8 mouse cellular contexts compared by ENCODE assay signal in the genomic region with DNA sequence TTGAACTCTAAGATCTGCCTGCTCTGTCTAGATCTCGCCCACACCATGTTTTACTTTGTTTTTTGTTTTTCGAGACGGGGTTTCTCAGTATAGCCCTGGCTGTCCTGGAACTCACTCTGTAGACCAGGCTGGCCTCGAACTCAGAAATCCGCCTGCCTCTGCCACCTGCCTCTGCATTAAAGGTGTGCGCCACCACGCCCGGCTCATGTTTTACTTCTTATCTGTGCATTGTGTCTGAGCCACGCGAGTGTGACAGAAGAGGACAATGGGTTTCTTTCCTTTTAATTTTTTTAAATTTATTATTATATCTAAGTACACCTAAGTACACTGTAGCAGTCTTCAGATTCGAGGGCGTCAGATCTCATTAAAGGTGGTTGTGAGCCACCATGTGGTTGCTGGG. TPM values are rescaled to one million over a fixed set of nuclear protein-coding genes. Genes with fewer than 3 reads are reported as not detected.
DNase-seq lines count a peak whose midpoint lies in the region; ATAC-seq and TF ChIP-seq lines count a peak whose summit lies in the region.

No protein-coding gene starts in this region.

- peak overlapping the region; percentile 90 for H3K4me3 ChIP-seq in liver, adult 2 months (ENCODE audit: insufficient read depth, low read depth, low read length)
- peak overlapping the region; percentile 75 for H3K4me3 ChIP-seq in embryonic facial prominence, embryonic 14.5 days (ENCODE audit: low read depth, low read length)
- H3K4me3 ChIP-seq in intestine, embryonic 16.5 days (ENCODE audit: low read length), result peak overlapping the region; percentile 84
- H3K4me3 ChIP-seq in neural tube, embryonic 14.5 days (ENCODE audit: low read depth, low read length), result peak overlapping the region; percentile 74

- no peak for DNase-seq in liver, adult 2 months (ENCODE audit: extremely low read depth, low read depth, low spot score)
- DNase-seq in liver, result no peak
- DNase-seq in embryonic facial prominence, embryonic 14.5 days (ENCODE audit: low spot score), result no peak
- DNase-seq in cerebellum, postnatal 36 days, result no peak
- no peak for DNase-seq in gastrocnemius, postnatal 4 days (ENCODE audit: low spot score in 2 of 2)
- no peak for DNase-seq in frontal cortex, postnatal 25 days (ENCODE audit: low spot score in 2 of 2)

- no peak for TF ChIP-seq POLR2A in liver, adult 2 months (IDR thresholded peaks at IDR 0.05; ENCODE audit: extremely low read depth, insufficient read depth, low read length)

- H3K4me2 ChIP-seq in embryonic facial prominence, embryonic 14.5 days (ENCODE audit: low read depth, low read length), result peak overlapping the region; percentile 69
- peak overlapping the region; percentile 65 for H3K4me2 ChIP-seq in intestine, embryonic 16.5 days (ENCODE audit: low read depth, low read length)
- H3K4me2 ChIP-seq in neural tube, embryonic 14.5 days (ENCODE audit: low read depth, low read length), result peak overlapping the region; percentile 54

- WGBS in liver, adult 2 months, result 34% methylated on average over 12 of the region's 12 CpGs
- WGBS in embryonic facial prominence, embryonic 14.5 days, result 43% methylated on average over 12 of the region's 12 CpGs
- 40% methylated on average over 12 of the region's 12 CpGs for WGBS in intestine, embryonic 16.5 days
- 47% methylated on average over 12 of the region's 12 CpGs for WGBS in neural tube, embryonic 14.5 days

- H3K4me1 ChIP-seq in liver, adult 2 months (ENCODE audit: control insufficient read depth, insufficient read depth, low read length), result peaks cover 22% of the 10 kb centered on the region
- H3K4me1 ChIP-seq in embryonic facial prominence, embryonic 14.5 days (ENCODE audit: control insufficient read depth, insufficient read depth, low read length), result peaks cover 15% of the 10 kb centered on the region
- H3K4me1 ChIP-seq in intestine, embryonic 16.5 days (ENCODE audit: control insufficient read depth, insufficient read depth, low read length), result peaks cover 16% of the 10 kb centered on the region
- H3K4me1 ChIP-seq in neural tube, embryonic 14.5 days (ENCODE audit: control insufficient read depth, insufficient read depth, low read length), result peaks cover 19% of the 10 kb centered on the region

- peak overlapping the region; percentile 63 for H3K9ac ChIP-seq in liver, adult 2 months (ENCODE audit: low read depth, low read length)
- peak overlapping the region; percentile 83 for H3K9ac ChIP-seq in embryonic facial prominence, embryonic 14.5 days (ENCODE audit: low read depth, low read length)
- peak overlapping the region; percentile 92 for H3K9ac ChIP-seq in intestine, embryonic 16.5 days (ENCODE audit: low read depth, low read length)
- H3K9ac ChIP-seq in neural tube, embryonic 14.5 days (replicated peaks; ENCODE audit: low read depth, low read length), result peak overlapping the region; percentile 82

- no peaks in the 10 kb centered on the region for H3K36me3 ChIP-seq in liver, adult 2 months (ENCODE audit: control insufficient read depth, insufficient read depth, low read length)
- no peaks in the 10 kb centered on the region for H3K36me3 ChIP-seq in embryonic facial prominence, embryonic 14.5 days (ENCODE audit: control insufficient read depth, insufficient read depth, low read length)
- H3K36me3 ChIP-seq in intestine, embryonic 16.5 days (ENCODE audit: control insufficient read depth, insufficient read depth, low read length), result no peaks in the 10 kb centered on the region; the same call in 1 of the 2 replicates
- H3K36me3 ChIP-seq in neural tube, embryonic 14.5 days (ENCODE audit: control insufficient read depth, insufficient read depth, low read length), result no peaks in the 10 kb centered on the region

- no peaks in the 10 kb centered on the region for H3K27me3 ChIP-seq in liver, adult 2 months (ENCODE audit: control insufficient read depth, insufficient read depth, low read length)
- H3K27me3 ChIP-seq in embryonic facial prominence, embryonic 14.5 days (replicated peaks; ENCODE audit: control insufficient read depth, insufficient read depth, low read length), result no peaks in the 10 kb centered on the region
- no peaks in the 10 kb centered on the region for H3K27me3 ChIP-seq in intestine, embryonic 16.5 days (replicated peaks; ENCODE audit: control insufficient read depth, insufficient read depth, low read length)
- H3K27me3 ChIP-seq in neural tube, embryonic 14.5 days (ENCODE audit: control insufficient read depth, insufficient read depth, low read length), result no peaks in the 10 kb centered on the region

- H3K9me3 ChIP-seq in embryonic facial prominence, embryonic 14.5 days (ENCODE audit: control insufficient read depth, low read length), result no peaks in the 10 kb centered on the region
- no peaks in the 10 kb centered on the region for H3K9me3 ChIP-seq in intestine, embryonic 16.5 days (ENCODE audit: control insufficient read depth, low read length)
- no peaks in the 10 kb centered on the region for H3K9me3 ChIP-seq in neural tube, embryonic 14.5 days (ENCODE audit: control insufficient read depth, low read length)

- peaks cover 26% of the 10 kb centered on the region for H3K79me2 ChIP-seq in liver, adult 2 months (ENCODE audit: control insufficient read depth, insufficient read depth, low read length)

- no peak for TF ChIP-seq CTCF in liver, adult 2 months (IDR thresholded peaks at IDR 0.05; ENCODE audit: low read depth, low read length)

- ATAC-seq in embryonic facial prominence, embryonic 14.5 days (ENCODE audit: low read depth), result no peak
- peak; percentile 26 for ATAC-seq in intestine, embryonic 16.5 days
- ATAC-seq in neural tube, embryonic 14.5 days (ENCODE audit: low read depth), result no peak

- H3K27ac ChIP-seq in liver, adult 2 months (replicated peaks; ENCODE audit: insufficient read depth, low read depth, low read length), result peak overlapping the region; percentile 93
- peak overlapping the region; percentile 82 for H3K27ac ChIP-seq in embryonic facial prominence, embryonic 14.5 days (replicated peaks; ENCODE audit: low read depth, low read length)
- peak overlapping the region; percentile 74 for H3K27ac ChIP-seq in intestine, embryonic 16.5 days (ENCODE audit: low read length)
- H3K27ac ChIP-seq in neural tube, embryonic 14.5 days (ENCODE audit: low read depth, low read length), result peak overlapping the region; percentile 86

RNA-seq across cellular contexts. Expression of a gene that starts 0.5 kb away (rescaled TPM):
- total RNA-seq in liver, adult 2 months (2014; rRNA removed), result 10.7 and 20.1 TPM in 2 replicates
- 55.4 and 60.3 TPM in 2 replicates for polyA plus RNA-seq in liver, adult 2 months (2012; rRNA removed)
- 32.5 and 37.1 TPM in 2 replicates for polyA plus RNA-seq in embryonic facial prominence, embryonic 14.5 days (2014; fragmentation: Nextera tagmentation; extraction: Ambion mirVana)
- 33.5 and 35.1 TPM in 2 replicates for polyA plus RNA-seq in intestine, embryonic 16.5 days (2015; fragmentation: Nextera tagmentation; extraction: Ambion mirVana)
- polyA plus RNA-seq in neural tube, embryonic 14.5 days (2014; fragmentation: Nextera tagmentation; extraction: Ambion mirVana), result 21.0 and 26.9 TPM in 2 replicates
- 10 to 100 TPM; 30.0 to 30.5 TPM for total RNA-seq in gastrocnemius, postnatal 4 days (2021)

RNA-seq across cellular contexts. Expression of a gene that starts 35.5 kb away (rescaled TPM):
- total RNA-seq in liver, adult 2 months (2014; rRNA removed), result 89.4 and 91.1 TPM in 2 replicates
- polyA plus RNA-seq in liver, adult 2 months (2012; rRNA removed), result 81.1 and 86.0 TPM in 2 replicates
- polyA plus RNA-seq in embryonic facial prominence, embryonic 14.5 days (2014; fragmentation: Nextera tagmentation; extraction: Ambion mirVana), result 98.8 and 99.5 TPM in 2 replicates
- 119 and 121 TPM in 2 replicates for polyA plus RNA-seq in intestine, embryonic 16.5 days (2015; fragmentation: Nextera tagmentation; extraction: Ambion mirVana)
- polyA plus RNA-seq in neural tube, embryonic 14.5 days (2014; fragmentation: Nextera tagmentation; extraction: Ambion mirVana), result 68.6 and 69.7 TPM in 2 replicates
- 10 to 100 TPM; 42.4 to 47.5 TPM for total RNA-seq in gastrocnemius, postnatal 4 days (2021)

RNA-seq across cellular contexts. Expression of a gene that starts 37.4 kb away (rescaled TPM):
- total RNA-seq in liver, adult 2 months (2014; rRNA removed), result 11.5 and 12.1 TPM in 2 replicates
- polyA plus RNA-seq in liver, adult 2 months (2012; rRNA removed), result 16.6 and 18.9 TPM in 2 replicates
- 19.6 and 20.5 TPM in 2 replicates for polyA plus RNA-seq in embryonic facial prominence, embryonic 14.5 days (2014; fragmentation: Nextera tagmentation; extraction: Ambion mirVana)
- 11.7 and 12.8 TPM in 2 replicates for polyA plus RNA-seq in intestine, embryonic 16.5 days (2015; fragmentation: Nextera tagmentation; extraction: Ambion mirVana)
- 20.4 and 23.5 TPM in 2 replicates for polyA plus RNA-seq in neural tube, embryonic 14.5 days (2014; fragmentation: Nextera tagmentation; extraction: Ambion mirVana)
- 10 to 100 TPM; 98.3 to 99.9 TPM for total RNA-seq in gastrocnemius, postnatal 4 days (2021)

RNA-seq across cellular contexts. Expression of a gene that starts 57.0 kb away (rescaled TPM):
- total RNA-seq in liver, adult 2 months (2014; rRNA removed), result 16.2 and 20.9 TPM in 2 replicates
- 21.8 and 25.5 TPM in 2 replicates for polyA plus RNA-seq in liver, adult 2 months (2012; rRNA removed)
- polyA plus RNA-seq in embryonic facial prominence, embryonic 14.5 days (2014; fragmentation: Nextera tagmentation; extraction: Ambion mirVana), result 10.2 and 12.3 TPM in 2 replicates
- 10.6 and 12.7 TPM in 2 replicates for polyA plus RNA-seq in intestine, embryonic 16.5 days (2015; fragmentation: Nextera tagmentation; extraction: Ambion mirVana)
- 9.2 and 9.9 TPM in 2 replicates for polyA plus RNA-seq in neural tube, embryonic 14.5 days (2014; fragmentation: Nextera tagmentation; extraction: Ambion mirVana)
- 1 to 10 TPM; 6.7 to 6.8 TPM for total RNA-seq in gastrocnemius, postnatal 4 days (2021)

RNA-seq across cellular contexts. Expression of a gene that starts 57.3 kb away (rescaled TPM):
- 2.5 and 3.4 TPM in 2 replicates for total RNA-seq in liver, adult 2 months (2014; rRNA removed)
- polyA plus RNA-seq in liver, adult 2 months (2012; rRNA removed), result 20.9 and 27.7 TPM in 2 replicates
- polyA plus RNA-seq in embryonic facial prominence, embryonic 14.5 days (2014; fragmentation: Nextera tagmentation; extraction: Ambion mirVana), result 6.9 and 8.1 TPM in 2 replicates
- 16.4 and 19.4 TPM in 2 replicates for polyA plus RNA-seq in intestine, embryonic 16.5 days (2015; fragmentation: Nextera tagmentation; extraction: Ambion mirVana)
- 0.92 and 1.7 TPM in 2 replicates for polyA plus RNA-seq in neural tube, embryonic 14.5 days (2014; fragmentation: Nextera tagmentation; extraction: Ambion mirVana)
- total RNA-seq in gastrocnemius, postnatal 4 days (2021), result 1 to 10 TPM; 8.5 to 8.9 TPM
